Mouse (Mus musculus) Muller cell, postnatal 12 days (primary cell): ENCODE measurements at regions not wholly inside any gene's neighbourhood (a gene's known extent, or its start where the extent isn't known, plus 50 kb on each side); places are given as distances from the start of the nearest gene placed in this dataset.

Experiments
- DNase-seq: peaks from one replicate; pipeline ENCODE4 v3.0.0-alpha.2; 2015; ENCODE audit errors: inconsistent ontology term

- DNase-seq: no peak
Measured at GRCm38 (mm10) chr8:101815121-101815520, 970.3 kb downstream of the Cdh11 start.

- DNase-seq: peak; percentile 28
Measured at GRCm38 (mm10) chr8:101803561-101803960, 981.9 kb downstream of the Cdh11 start.

GRCm38 (mm10) chr8:101802119-101802518 lies 983.3 kb downstream of the Cdh11 start:
- DNase-seq: no peak

GRCm38 (mm10) chr8:101790785-101791184 lies 994.7 kb downstream of the Cdh11 start:
- peak; percentile 33 for DNase-seq

- no peak for DNase-seq
Measured at GRCm38 (mm10) chr8:101786876-101787275, 998.6 kb downstream of the Cdh11 start.

- DNase-seq: no peak
Measured at GRCm38 (mm10) chr8:101782556-101782955, 1002.9 kb downstream of the Cdh11 start.

- no peak for DNase-seq
Measured at GRCm38 (mm10) chr8:101781942-101782341, 1003.5 kb downstream of the Cdh11 start.

- no peak for DNase-seq
Measured at GRCm38 (mm10) chr8:101779966-101780365, 1005.5 kb downstream of the Cdh11 start.

- no peak for DNase-seq
Measured at GRCm38 (mm10) chr8:101767588-101767987, 1017.9 kb downstream of the Cdh11 start.
